Mouse (Mus musculus) small intestine, adult 2 months (tissue): ENCODE measurements around the gene Snapc2.

ENCODE experiments used
- CTCF ChIP-seq: fragments of 200-500 bp; IDR thresholded peaks from 2 replicates; pipeline ENCODE4 v1.5.1; 2012; ENCODE audit warnings: low read depth, mild to moderate bottlenecking, control low read depth, inconsistent platforms, low read length, moderate library complexity, mixed read lengths; ENCODE audit not compliant: insufficient replicate concordance, insufficient read length; ENCODE audit errors: extremely low read depth
- POLR2A ChIP-seq: fragments of 200-500 bp; IDR thresholded peaks from 2 replicates; pipeline ENCODE4 v1.6.1; 2012; ENCODE audit warnings: low read depth, mild to moderate bottlenecking, control low read depth, inconsistent platforms, low read length, moderate library complexity

- TF ChIP-seq POLR2A (no peak), CTCF (no peak)
Observed at GRCm38 (mm10) chr8:4269609-4270008, 16.7 kb downstream of the Snapc2 start.
